Mouse (Mus musculus): Measurements from ENCODE around the gene Togaram1. TPM values are rescaled to one million over a fixed set of nuclear protein-coding genes. Genes with fewer than 3 reads are reported as not detected.

Gene Togaram1
- polyA plus RNA-seq, 1 experiment from 2014 or later, result 30.3 TPM

- H3K27ac ChIP-seq (ENCODE audit: low read depth, low read length), result no peak overlapping the region
- H3K27me3 ChIP-seq (ENCODE audit: control insufficient read depth, insufficient read depth, low read length), result no peaks in the 10 kb centered on the region
- no peak for ATAC-seq (ENCODE audit: low FRiP score)
- H3K4me1 ChIP-seq (ENCODE audit: control insufficient read depth, insufficient read depth, low read length), result peaks cover 15% of the 10 kb centered on the region; the same call in 1 of the 2 replicates
- DNase-seq (ENCODE audit: low spot score, missing footprints), result no peak
- H3K4me2 ChIP-seq, result peak overlapping the region; percentile 90
- H3K36me3 ChIP-seq (ENCODE audit: control insufficient read depth, insufficient read depth, low read length), result no peaks in the 10 kb centered on the region
- peak overlapping the region; percentile 89 for H3K4me3 ChIP-seq (ENCODE audit: low read depth, low read length)
- peak overlapping the region; percentile 87 for H3K9ac ChIP-seq (ENCODE audit: low read length)
- H3K9me3 ChIP-seq (ENCODE audit: control insufficient read depth, low read length), result no peaks in the 10 kb centered on the region
- WGBS, result 4% methylated on average over 2 of the region's 2 CpGs
Measured at GRCm38 (mm10) chr12:64968067-64968466, 2.5 kb downstream of the Togaram1 start.

GRCm38 (mm10) chr12:64971399-64971798 is 5.8 kb downstream of the Togaram1 start:
- Histone ChIP-seq H3K4me2 (no peak overlapping the region), H3K9me3 (ENCODE audit: control insufficient read depth, low read length) (no peaks in the 10 kb centered on the region), H3K9ac (ENCODE audit: low read length) (no peak overlapping the region), H3K4me1 (ENCODE audit: control insufficient read depth, insufficient read depth, low read length) (peaks cover 11% of the 10 kb centered on the region; the same call in 1 of the 2 replicates), H3K27ac (ENCODE audit: low read depth, low read length) (no peak overlapping the region), H3K36me3 (ENCODE audit: control insufficient read depth, insufficient read depth, low read length) (no peaks in the 10 kb centered on the region), H3K4me3 (ENCODE audit: low read depth, low read length) (no peak overlapping the region), H3K27me3 (ENCODE audit: control insufficient read depth, insufficient read depth, low read length) (no peaks in the 10 kb centered on the region)
- DNase-seq (ENCODE audit: low spot score, missing footprints) (no peak), ATAC-seq (ENCODE audit: low FRiP score) (no peak)

- Histone ChIP-seq H3K4me2 (no peak overlapping the region), H3K27ac (ENCODE audit: low read depth, low read length) (no peak overlapping the region)
- WGBS, result 83% methylated on average over 6 of the region's 6 CpGs
Measured at GRCm38 (mm10) chr12:64972063-64972462, 6.5 kb downstream of the Togaram1 start.

GRCm38 (mm10) chr12:64975558-64975957 is 10.0 kb downstream of the Togaram1 start:
- no peak overlapping the region for H3K27ac ChIP-seq (ENCODE audit: low read depth, low read length)
- H3K27me3 ChIP-seq (ENCODE audit: control insufficient read depth, insufficient read depth, low read length), result no peaks in the 10 kb centered on the region
- H3K9ac ChIP-seq (ENCODE audit: low read length), result no peak overlapping the region
- H3K4me2 ChIP-seq, result no peak overlapping the region
- no peak for ATAC-seq (ENCODE audit: low FRiP score)
- peaks cover 6% of the 10 kb centered on the region; the same call in 1 of the 2 replicates for H3K36me3 ChIP-seq (ENCODE audit: control insufficient read depth, insufficient read depth, low read length)
- 0 out of 2 replicates have a peak, but pooled peaks cover 2% of the 10 kb centered on the region for H3K4me1 ChIP-seq (ENCODE audit: control insufficient read depth, insufficient read depth, low read length)
- no peak overlapping the region for H3K4me3 ChIP-seq (ENCODE audit: low read depth, low read length)
- DNase-seq (ENCODE audit: low spot score, missing footprints), result no peak
- 79% methylated on average over 6 of the region's 6 CpGs for WGBS
- H3K9me3 ChIP-seq (ENCODE audit: control insufficient read depth, low read length), result no peaks in the 10 kb centered on the region

More at GRCm38 (mm10) chr12:64972063-64972462, 6.5 kb downstream of the Togaram1 start:
- no peaks in the 10 kb centered on the region for H3K27me3 ChIP-seq (ENCODE audit: control insufficient read depth, insufficient read depth, low read length)
- no peak for DNase-seq (ENCODE audit: low spot score, missing footprints)
- H3K9ac ChIP-seq (ENCODE audit: low read length), result no peak overlapping the region
- no peaks in the 10 kb centered on the region for H3K36me3 ChIP-seq (ENCODE audit: control insufficient read depth, insufficient read depth, low read length)
- no peak overlapping the region for H3K4me3 ChIP-seq (ENCODE audit: low read depth, low read length)
- no peak for ATAC-seq (ENCODE audit: low FRiP score)
- no peaks in the 10 kb centered on the region for H3K9me3 ChIP-seq (ENCODE audit: control insufficient read depth, low read length)
- H3K4me1 ChIP-seq (ENCODE audit: control insufficient read depth, insufficient read depth, low read length), result peaks cover 11% of the 10 kb centered on the region; the same call in 1 of the 2 replicates

GRCm38 (mm10) chr12:64976191-64976590 is 10.6 kb downstream of the Togaram1 start:
- Histone ChIP-seq H3K27ac (ENCODE audit: low read depth, low read length) (no peak overlapping the region), H3K4me3 (ENCODE audit: low read depth, low read length) (no peak overlapping the region), H3K27me3 (ENCODE audit: control insufficient read depth, insufficient read depth, low read length) (no peaks in the 10 kb centered on the region), H3K4me2 (no peak overlapping the region), H3K36me3 (ENCODE audit: control insufficient read depth, insufficient read depth, low read length) (peaks cover 8% of the 10 kb centered on the region; the same call in 1 of the 2 replicates), H3K9ac (ENCODE audit: low read length) (no peak overlapping the region), H3K9me3 (ENCODE audit: control insufficient read depth, low read length) (no peaks in the 10 kb centered on the region), H3K4me1 (ENCODE audit: control insufficient read depth, insufficient read depth, low read length) (no peaks in the 10 kb centered on the region)
- DNase-seq (ENCODE audit: low spot score, missing footprints) (no peak), ATAC-seq (ENCODE audit: low FRiP score) (no peak)
- WGBS, result 81% methylated on average over 1 of the region's 1 CpGs

- Histone ChIP-seq H3K4me1 (ENCODE audit: control insufficient read depth, insufficient read depth, low read length) (no peaks in the 10 kb centered on the region), H3K9me3 (ENCODE audit: control insufficient read depth, low read length) (no peaks in the 10 kb centered on the region), H3K36me3 (ENCODE audit: control insufficient read depth, insufficient read depth, low read length) (peaks cover 8% of the 10 kb centered on the region; the same call in 1 of the 2 replicates), H3K9ac (ENCODE audit: low read length) (no peak overlapping the region), H3K27ac (ENCODE audit: low read depth, low read length) (no peak overlapping the region), H3K4me3 (ENCODE audit: low read depth, low read length) (no peak overlapping the region), H3K27me3 (ENCODE audit: control insufficient read depth, insufficient read depth, low read length) (no peaks in the 10 kb centered on the region), H3K4me2 (no peak overlapping the region)
- DNase-seq (ENCODE audit: low spot score, missing footprints) (no peak), ATAC-seq (ENCODE audit: low FRiP score) (no peak)
- WGBS, result 90% methylated on average over 1 of the region's 1 CpGs
Measured at GRCm38 (mm10) chr12:64977518-64977917, 11.9 kb downstream of the Togaram1 start.

GRCm38 (mm10) chr12:65007725-65008124 is 42.1 kb downstream of the Togaram1 start:
- no peaks in the 10 kb centered on the region for H3K4me1 ChIP-seq (ENCODE audit: control insufficient read depth, insufficient read depth, low read length)
- DNase-seq (ENCODE audit: low spot score, missing footprints), result no peak
- no peaks in the 10 kb centered on the region for H3K27me3 ChIP-seq (ENCODE audit: control insufficient read depth, insufficient read depth, low read length)
- H3K9me3 ChIP-seq (ENCODE audit: control insufficient read depth, low read length), result no peaks in the 10 kb centered on the region
- WGBS, result 88% methylated on average over 3 of the region's 3 CpGs
- H3K4me3 ChIP-seq (ENCODE audit: low read depth, low read length), result no peak overlapping the region
- H3K9ac ChIP-seq (ENCODE audit: low read length), result no peak overlapping the region
- H3K27ac ChIP-seq (ENCODE audit: low read depth, low read length), result no peak overlapping the region
- ATAC-seq (ENCODE audit: low FRiP score), result no peak
- peaks cover 5% of the 10 kb centered on the region for H3K36me3 ChIP-seq (ENCODE audit: control insufficient read depth, insufficient read depth, low read length)
- H3K4me2 ChIP-seq, result no peak overlapping the region

- no peak overlapping the region for H3K4me3 ChIP-seq (ENCODE audit: low read depth, low read length)
- no peaks in the 10 kb centered on the region for H3K9me3 ChIP-seq (ENCODE audit: control insufficient read depth, low read length)
- H3K4me2 ChIP-seq, result no peak overlapping the region
- ATAC-seq (ENCODE audit: low FRiP score) (no peak), DNase-seq (ENCODE audit: low spot score, missing footprints) (no peak)
- H3K27ac ChIP-seq (ENCODE audit: low read depth, low read length), result no peak overlapping the region
- H3K9ac ChIP-seq (ENCODE audit: low read length), result no peak overlapping the region
- 98% methylated on average over 6 of the region's 6 CpGs for WGBS
- H3K36me3 ChIP-seq (ENCODE audit: control insufficient read depth, insufficient read depth, low read length), result no peaks in the 10 kb centered on the region
- H3K4me1 ChIP-seq (ENCODE audit: control insufficient read depth, insufficient read depth, low read length), result no peaks in the 10 kb centered on the region
- H3K27me3 ChIP-seq (ENCODE audit: control insufficient read depth, insufficient read depth, low read length), result no peaks in the 10 kb centered on the region
Measured at GRCm38 (mm10) chr12:65022842-65023241, 57.2 kb downstream of the Togaram1 start.

GRCm38 (mm10) chr12:65035839-65036189 is 70.2 kb downstream of the Togaram1 start:
- no peaks in the 10 kb centered on the region for H3K27me3 ChIP-seq (ENCODE audit: control insufficient read depth, insufficient read depth, low read length)
- 47% methylated on average over 8 of the region's 8 CpGs for WGBS
- no peaks in the 10 kb centered on the region for H3K9me3 ChIP-seq (ENCODE audit: control insufficient read depth, low read length)
- H3K9ac ChIP-seq (ENCODE audit: low read length), result peak overlapping the region; percentile 20; the same call in 1 of the 2 replicates
- H3K36me3 ChIP-seq (ENCODE audit: control insufficient read depth, insufficient read depth, low read length), result no peaks in the 10 kb centered on the region; the same call in 1 of the 2 replicates
- ATAC-seq (ENCODE audit: low FRiP score) (no peak), DNase-seq (ENCODE audit: low spot score, missing footprints) (no peak)
- H3K4me2 ChIP-seq, result peak overlapping the region; percentile 64
- peaks cover 11% of the 10 kb centered on the region for H3K4me1 ChIP-seq (ENCODE audit: control insufficient read depth, insufficient read depth, low read length)
- no peak overlapping the region for H3K27ac ChIP-seq (ENCODE audit: low read depth, low read length)
- peak overlapping the region; percentile 95 for H3K4me3 ChIP-seq (ENCODE audit: low read depth, low read length)

Data from midbrain, embryonic 11.5 days (tissue).